Mouse (Mus musculus): ENCODE data around the gene Cyp2d26. TPM values are rescaled to one million over a fixed set of nuclear protein-coding genes. Genes with fewer than 3 reads are reported as not detected.

The Cyp2d26 gene
- total RNA-seq, 2 experiments from 2014 or later: not detected

GRCm38 (mm10) chr15:82747516-82747915 lies 46.6 kb downstream of the Cyp2d26 start:
- DNase-seq (ENCODE audit: extremely low spot score in 1 of 2, low spot score in 2 of 2): no peak
- no peak for TF ChIP-seq CTCF (IDR thresholded peaks at IDR 0.05)
- Histone ChIP-seq H3K27ac (no peak overlapping the region), H3K4me3 (no peak overlapping the region)
- intact Hi-C loops (cut with DNase I): no loop called here

Small RNA genes lying within 50 kb of the gene (microRNA-seq; reads per million reads assigned to microRNA genes)
- 0 reads per million in 2 experiments for gene Gm27618

Other genes with a start within 250 kb of the Cyp2d26 start
- gene Cyp2d12, start 239.2 kb downstream of the Cyp2d26 start, total RNA-seq (2021): not detected
- gene Cyp2d34, start 173.3 kb downstream of the Cyp2d26 start, total RNA-seq (2021): not detected
- not detected for gene Cyp2d40, start 30.1 kb downstream of the Cyp2d26 start, total RNA-seq (2021)
- gene Tcf20, start 193.6 kb upstream of the Cyp2d26 start, total RNA-seq (2021): 100 to 1,000 TPM; 231 to 245 TPM
- 1 to 10 TPM; 2.2 to 2.8 TPM for gene Nfam1, start 239.0 kb upstream of the Cyp2d26 start, total RNA-seq (2021)

Measured in left cerebral cortex, adult 2 months (tissue).